Mouse (Mus musculus): Measurements from ENCODE around the gene Kbtbd12.

GRCm38 (mm10) chr6:88621816-88622481, 15.8 kb downstream of the Kbtbd12 start:
- TF ChIP-seq CTCF (IDR thresholded peaks at IDR 0.05; ENCODE audit: control insufficient read depth, insufficient read depth, low read length) (no peak), POLR2A (IDR thresholded peaks at IDR 0.05; ENCODE audit: borderline replicate concordance, control insufficient read depth, low read depth, low read length) (no peak)

Data from bone marrow, adult 2 months (tissue).